Mouse (Mus musculus): ENCODE data around the gene Cyp2d22.
A peak's percentile ranks its signal among the peaks of the same experiment; 100 is the strongest.
"Not testable (repeated sequence)": the region's sequence is repeated elsewhere in the genome, so short reads cannot be mapped to it uniquely, and the experiment has no call there.

Gene Cyp2d22

GRCm38 (mm10) chr15:82375855-82376254 is 4.2 kb downstream of the Cyp2d22 start:
- DNase-seq = no peak

GRCm38 (mm10) chr15:82374437-82374836 is 5.6 kb downstream of the Cyp2d22 start:
- no peak for DNase-seq

GRCm38 (mm10) chr15:82372991-82373390 is 7.1 kb downstream of the Cyp2d22 start:
- no peak for DNase-seq

GRCm38 (mm10) chr15:82372446-82372845 is 7.6 kb downstream of the Cyp2d22 start:
- no peak for DNase-seq

- no peak for DNase-seq
Measured at GRCm38 (mm10) chr15:82368851-82369250, 11.2 kb downstream of the Cyp2d22 start.

GRCm38 (mm10) chr15:82368146-82368545 is 11.9 kb downstream of the Cyp2d22 start:
- no peak for DNase-seq

GRCm38 (mm10) chr15:82364561-82364960 is 15.5 kb downstream of the Cyp2d22 start:
- DNase-seq = not testable (repeated sequence)

GRCm38 (mm10) chr15:82363801-82364200 is 16.3 kb downstream of the Cyp2d22 start:
- DNase-seq = not testable (repeated sequence)

- no peak for DNase-seq
Measured at GRCm38 (mm10) chr15:82362234-82362633, 17.8 kb downstream of the Cyp2d22 start.

GRCm38 (mm10) chr15:82361459-82362018 is 18.5 kb downstream of the Cyp2d22 start:
- DNase-seq = no peak

GRCm38 (mm10) chr15:82358431-82359260 is 21.4 kb downstream of the Cyp2d22 start:
- DNase-seq = no peak

GRCm38 (mm10) chr15:82354126-82354945 is 25.7 kb downstream of the Cyp2d22 start, which contains the start of gene Ndufa6:
Gene Ndufa6, minus strand, starts transcription at chr15:82354322.
- DNase-seq = peak; percentile 99

- no peak for DNase-seq
Measured at GRCm38 (mm10) chr15:82353745-82354113, 26.3 kb downstream of the Cyp2d22 start.

- no peak for DNase-seq
Measured at GRCm38 (mm10) chr15:82353078-82353744, 26.8 kb downstream of the Cyp2d22 start.

GRCm38 (mm10) chr15:82351480-82351879 is 28.6 kb downstream of the Cyp2d22 start:
- no peak for DNase-seq

GRCm38 (mm10) chr15:82350349-82350748 is 29.7 kb downstream of the Cyp2d22 start:
- DNase-seq = no peak

- no peak for DNase-seq
Measured at GRCm38 (mm10) chr15:82348999-82349341, 31.1 kb downstream of the Cyp2d22 start.

- no peak for DNase-seq
Measured at GRCm38 (mm10) chr15:82348258-82348998, 31.6 kb downstream of the Cyp2d22 start.

- no peak for DNase-seq
Measured at GRCm38 (mm10) chr15:82347852-82348251, 32.2 kb downstream of the Cyp2d22 start.

- no peak for DNase-seq
Measured at GRCm38 (mm10) chr15:82347303-82347676, 32.8 kb downstream of the Cyp2d22 start.

GRCm38 (mm10) chr15:82346580-82347302 is 33.3 kb downstream of the Cyp2d22 start:
- DNase-seq = no peak

All from retina, postnatal 1 day (tissue).